Mouse (Mus musculus): ENCODE data around the gene Fam13c.

The Fam13c gene

GRCm38 (mm10) chr10:70599126-70599924 lies 159.0 kb downstream of the Fam13c start:
- DNase-seq (ENCODE audit: extremely low read depth, low read depth): no peak

- no peak for DNase-seq (ENCODE audit: extremely low read depth, low read depth)
Observed at GRCm38 (mm10) chr10:70599925-70600305, 159.6 kb downstream of the Fam13c start.
